Mouse (Mus musculus): ENCODE data around the gene Tdg. TPM values are rescaled to one million over a fixed set of nuclear protein-coding genes. Genes with fewer than 3 reads are reported as not detected.
"Not testable (repeated sequence)": the region's sequence is repeated elsewhere in the genome, so short reads cannot be mapped to it uniquely, and the experiment has no call there.

Tdg gene
- 10 to 100 TPM; 23.4 to 40.3 TPM for polyA plus RNA-seq (2017; shearing (Covaris generic))

DNA sequence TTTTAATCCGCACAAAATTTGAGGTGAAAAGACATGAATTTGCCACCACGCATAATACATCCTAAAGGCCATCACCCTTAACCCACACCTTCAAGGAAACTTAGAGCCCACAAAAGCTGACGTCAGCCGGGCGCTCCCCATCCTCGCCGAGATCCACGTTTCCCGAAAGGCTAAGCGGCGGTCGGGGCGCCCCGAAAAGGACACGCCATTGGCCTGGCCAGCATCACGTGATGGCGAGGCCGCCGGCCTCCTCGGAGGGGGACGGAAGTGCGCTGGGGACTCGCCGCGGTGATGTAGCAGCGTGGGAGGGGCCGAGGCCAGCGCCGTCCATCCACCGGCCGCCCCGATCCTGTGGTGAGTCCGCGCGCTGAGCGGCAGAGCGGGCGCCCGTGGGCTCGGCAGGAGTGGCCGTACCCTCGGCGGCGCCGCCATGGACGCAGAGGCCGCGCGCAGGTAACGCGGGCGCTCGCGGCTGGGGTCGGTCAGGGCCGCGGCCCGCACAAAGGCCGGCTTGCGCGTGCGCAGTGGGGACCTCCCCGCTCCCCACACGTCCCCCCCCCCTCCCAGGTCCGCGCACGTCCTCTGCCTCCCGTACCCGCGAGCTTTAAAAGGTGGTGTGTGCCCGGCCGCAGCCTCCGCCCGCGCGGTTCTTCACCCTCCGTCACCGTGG, at the start of gene Tdg:
TSS of gene Tdg (plus strand) at position 243 of the 670 bp plus-strand sequence.
- peak; percentile 85 for ATAC-seq

DNA sequence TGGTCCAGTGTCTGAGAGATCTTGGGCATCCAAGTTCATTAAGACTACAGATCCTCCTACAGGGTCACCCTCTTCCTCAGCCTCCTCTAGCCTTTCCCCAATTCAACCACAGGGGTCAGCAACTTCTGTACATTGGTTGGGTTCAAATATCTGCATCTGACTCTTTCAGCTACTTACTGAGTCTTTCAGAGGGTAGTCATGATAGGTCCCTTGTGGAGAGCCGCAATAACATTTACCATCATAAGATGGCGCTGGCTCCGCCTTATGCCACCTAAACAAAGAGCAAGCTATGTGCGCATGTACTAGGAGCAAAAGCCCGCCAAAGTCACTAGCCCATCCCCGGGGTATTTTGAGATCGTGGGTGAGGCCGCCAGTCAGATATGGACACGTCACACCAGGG, 40.0 kb upstream of the Tdg start:
- ATAC-seq, result not testable (repeated sequence)

DNA sequence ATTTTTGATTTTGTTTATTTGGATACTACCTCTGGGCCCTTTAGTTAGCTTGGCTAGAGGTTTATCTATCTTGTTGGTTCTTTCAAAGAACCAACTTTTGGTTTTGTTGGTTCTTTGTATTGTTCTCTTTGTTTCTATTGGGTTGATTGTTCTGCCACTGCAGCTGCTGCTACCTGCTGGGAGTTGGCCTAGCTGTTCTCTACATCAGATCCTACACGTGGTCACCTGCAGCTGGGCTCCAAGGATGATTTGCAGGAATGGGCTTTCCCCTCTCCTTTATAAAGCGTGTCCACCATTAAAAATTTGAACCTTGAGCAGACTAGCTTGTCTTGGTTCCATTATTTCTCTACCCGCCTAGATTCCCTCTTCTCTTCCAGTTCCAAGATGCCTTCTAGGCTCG, 35.2 kb upstream of the Tdg start:
- not testable (repeated sequence) for ATAC-seq

DNA sequence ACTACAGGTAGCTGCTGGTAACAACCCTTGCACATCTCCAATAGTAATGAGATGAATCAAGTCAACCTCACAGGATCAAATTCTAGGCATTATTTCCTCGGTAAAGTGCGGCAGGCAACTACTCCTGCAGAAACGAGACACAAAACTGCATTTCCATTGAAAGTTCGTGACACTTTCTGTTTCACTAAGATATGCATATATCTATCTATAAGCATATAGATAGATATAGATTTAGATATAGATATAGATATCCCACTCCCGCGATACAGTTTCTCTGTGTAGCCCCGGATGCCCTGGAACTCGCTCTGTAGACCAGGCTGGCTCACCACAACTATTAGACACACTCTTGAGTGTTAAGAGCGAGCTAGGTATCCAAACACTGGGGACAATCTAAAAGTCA, 7.4 kb upstream of the Tdg start:
- ATAC-seq, result peak; percentile 30

DNA sequence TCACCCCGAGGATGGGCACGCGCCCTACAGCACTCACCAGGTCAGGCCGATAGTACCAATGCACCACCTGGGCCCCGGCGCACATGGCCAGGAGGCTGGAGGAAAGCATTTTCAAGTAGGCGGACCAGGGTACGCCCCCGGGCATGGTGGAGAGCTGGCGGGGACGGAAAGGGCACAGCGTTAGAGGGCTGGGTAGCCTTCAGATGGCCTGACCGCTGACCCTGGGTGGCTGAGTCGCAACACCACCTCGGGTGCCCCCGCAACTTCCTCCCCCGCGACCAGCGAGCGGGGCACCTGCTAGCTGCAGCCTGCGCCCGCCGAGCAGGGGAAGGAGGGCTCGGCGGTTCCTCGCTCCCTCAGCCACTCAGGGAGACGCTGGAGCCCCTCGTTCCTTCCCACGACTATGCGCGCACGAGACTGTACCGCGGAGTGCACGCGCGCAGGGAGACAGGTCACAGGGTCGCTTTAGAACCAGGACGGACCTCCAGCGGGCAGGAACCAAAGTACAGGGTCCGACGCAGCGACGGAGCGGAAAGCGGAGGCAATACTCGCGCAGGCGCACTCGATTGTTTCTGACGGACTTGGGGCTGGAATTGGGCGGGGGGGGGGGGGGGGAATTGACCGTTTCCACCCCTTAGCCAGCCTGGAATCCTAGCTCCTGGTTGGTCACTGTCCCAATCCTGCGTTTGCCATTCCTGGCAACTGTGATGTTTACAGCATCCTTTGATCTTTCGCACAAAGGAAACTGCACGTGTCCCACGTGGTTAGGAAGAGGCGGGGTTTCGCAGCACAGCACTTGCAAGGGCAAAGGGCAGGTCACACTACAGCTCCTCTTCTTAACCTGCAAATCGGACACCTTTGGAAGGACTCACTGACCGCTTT, 6.7 kb upstream of the Tdg start, which contains the start of gene 1190007I07Rik:
TSS of gene 1190007I07Rik (minus strand) at position 558 of the 882 bp plus-strand sequence.
- peak; percentile 78 for ATAC-seq

DNA sequence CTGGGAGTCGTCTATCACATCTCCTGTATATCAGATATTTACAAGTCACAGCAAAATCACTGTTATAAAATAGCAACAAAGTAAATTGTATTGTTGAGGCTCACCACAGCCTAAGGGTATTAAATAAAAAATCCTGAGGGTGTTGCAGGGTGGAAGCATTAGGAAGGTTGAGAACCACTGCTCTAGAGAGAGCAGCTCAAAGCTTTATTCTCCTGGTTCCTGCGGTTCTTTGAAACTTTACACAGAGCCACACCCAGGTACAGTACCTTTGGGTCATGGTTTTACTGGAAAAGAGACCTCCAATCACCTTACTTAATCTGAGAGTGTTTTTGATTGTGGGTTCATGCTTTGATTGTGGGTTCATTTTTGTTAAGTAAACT, 6.1 kb upstream of the Tdg start:
- ATAC-seq, result peak; percentile 18

DNA sequence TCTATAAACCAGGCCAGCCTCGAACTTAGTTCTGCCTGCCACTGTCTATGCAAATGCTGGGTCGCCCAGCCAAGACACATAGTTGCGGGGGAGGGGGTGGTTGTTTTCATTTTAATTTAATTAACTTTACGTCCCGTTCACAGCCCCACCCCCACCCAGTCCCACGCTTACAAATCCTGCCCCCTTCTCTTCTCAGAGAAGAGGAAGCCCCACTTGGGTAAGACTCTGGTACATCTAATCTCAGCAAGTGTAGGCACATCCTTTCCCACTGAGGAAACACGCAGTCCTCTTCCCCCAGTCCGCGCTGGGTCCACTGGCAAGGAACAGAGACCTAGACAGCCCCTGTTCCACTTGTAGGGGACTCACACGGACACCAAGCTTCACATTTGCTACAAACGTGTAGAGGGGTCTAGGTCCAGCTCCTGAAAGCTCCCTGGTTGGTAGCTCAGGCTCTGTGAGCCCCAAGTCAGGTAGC, 480 bp upstream of the Tdg start:
- ATAC-seq, result peak; percentile 21

DNA sequence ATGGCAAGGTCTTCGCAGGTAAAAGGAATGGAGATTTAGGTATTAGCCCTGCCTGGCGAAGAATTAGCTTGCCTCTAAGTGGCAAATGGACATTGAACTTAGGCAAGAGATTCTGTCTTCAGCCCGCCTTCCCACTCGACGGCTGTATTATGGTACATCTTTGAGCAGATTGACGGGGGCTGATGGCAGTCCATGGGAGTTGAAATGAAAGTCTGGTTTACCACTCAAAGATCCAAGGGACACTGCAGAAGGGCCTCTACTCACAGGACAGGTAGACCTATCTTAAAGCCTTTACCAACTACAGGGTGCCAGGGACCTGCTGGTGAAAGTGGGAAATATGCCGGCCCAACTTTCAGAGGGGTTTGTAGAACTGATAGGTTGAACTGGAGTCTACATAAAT, 869 bp downstream of the Tdg start:
- no peak for ATAC-seq

DNA sequence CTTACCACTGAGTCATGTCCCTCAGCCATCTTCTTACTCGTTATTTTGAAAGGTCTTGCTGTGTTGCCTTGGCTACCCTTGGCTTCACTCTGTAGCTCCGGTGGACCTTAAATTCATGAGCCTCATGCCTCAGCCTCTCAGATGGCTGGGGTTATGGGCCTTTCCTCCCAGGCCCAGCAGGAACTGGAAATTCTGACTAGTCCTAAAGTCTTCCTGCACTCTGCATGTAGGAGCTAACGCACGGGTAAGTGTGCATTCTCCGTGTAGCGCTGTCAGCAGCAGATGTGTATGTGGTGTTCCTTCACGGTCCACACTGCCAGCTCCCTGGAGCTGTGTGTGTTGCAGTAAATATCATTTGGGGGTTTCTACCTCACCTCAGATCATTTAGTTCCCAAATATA, 1.5 kb downstream of the Tdg start:
- ATAC-seq, result no peak

DNA sequence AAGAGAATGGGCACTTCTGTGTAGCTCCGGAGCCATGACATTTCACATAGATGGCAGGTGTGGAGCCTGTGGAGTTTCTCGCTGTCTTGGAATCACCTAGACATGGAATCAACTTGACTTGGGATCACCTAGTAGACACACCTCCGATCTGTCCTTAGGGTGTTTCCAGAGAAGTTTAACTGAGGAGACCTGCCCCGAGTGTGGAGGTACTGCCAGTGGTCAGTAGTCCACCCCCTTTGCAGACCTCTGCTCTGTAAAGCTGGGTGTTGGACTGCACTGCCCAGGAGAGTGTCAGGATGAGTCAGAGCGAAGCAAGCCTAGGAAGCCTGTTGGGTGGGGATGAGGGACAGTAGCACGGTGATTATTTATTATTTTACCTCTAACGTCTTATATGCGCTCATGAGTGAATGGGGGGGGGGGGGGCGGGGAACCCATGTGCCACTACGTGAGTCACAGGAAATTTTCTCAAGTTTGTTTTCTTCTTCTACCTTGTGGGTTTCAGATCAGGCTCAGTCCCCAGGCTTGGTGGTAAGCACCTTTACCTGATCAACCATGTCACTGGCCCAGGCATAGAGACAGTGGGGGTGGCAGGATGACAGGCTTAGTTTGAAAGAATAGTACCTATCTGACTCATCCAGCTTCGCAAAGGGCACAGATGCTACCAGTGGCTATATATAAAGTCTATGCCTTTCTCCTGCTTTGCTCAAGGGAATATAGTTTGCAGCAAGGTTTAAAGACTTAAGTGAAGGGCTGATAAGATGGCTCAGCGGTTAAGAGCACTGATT, 3.1 kb downstream of the Tdg start:
- peak; percentile 49 for ATAC-seq

DNA sequence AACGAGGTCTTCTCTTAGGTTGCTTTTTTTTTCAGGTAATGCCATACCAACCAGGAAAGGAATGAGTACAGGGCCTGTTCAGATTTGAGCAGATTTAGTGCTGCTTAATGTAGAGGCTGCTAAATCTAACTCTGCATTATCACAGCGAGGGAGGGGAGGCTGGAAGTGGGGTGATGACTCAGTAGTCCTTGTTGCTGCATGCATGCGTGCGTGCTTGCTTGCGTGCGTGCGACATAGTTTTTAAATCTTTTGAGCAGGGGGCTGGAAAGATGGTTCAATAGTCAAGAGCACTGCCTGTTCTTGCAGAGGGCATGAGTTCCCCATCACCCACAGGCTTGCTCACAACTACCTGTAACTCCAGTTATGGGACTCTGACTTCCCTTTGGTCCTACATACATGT, 4.7 kb downstream of the Tdg start:
- no peak for ATAC-seq

DNA sequence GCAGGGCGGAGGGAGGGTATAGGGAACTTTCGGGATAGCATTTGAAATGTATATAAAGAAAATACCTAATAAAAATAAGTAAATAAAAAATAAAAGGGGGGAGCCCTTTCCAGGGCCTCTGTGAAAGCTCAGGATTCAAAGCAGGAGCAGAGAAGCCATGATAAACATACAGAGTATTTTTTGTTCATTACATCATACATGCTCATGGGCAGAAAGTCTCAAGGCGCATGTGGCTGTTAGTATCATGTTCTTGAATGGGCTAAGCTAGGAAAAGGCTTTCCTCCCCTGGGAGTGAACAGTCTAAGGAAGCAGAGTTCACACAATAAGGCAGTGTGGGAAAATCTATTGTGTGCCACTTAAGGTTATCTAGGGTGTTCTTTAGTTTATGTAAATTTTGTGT, 6.7 kb downstream of the Tdg start:
- ATAC-seq, result no peak

DNA sequence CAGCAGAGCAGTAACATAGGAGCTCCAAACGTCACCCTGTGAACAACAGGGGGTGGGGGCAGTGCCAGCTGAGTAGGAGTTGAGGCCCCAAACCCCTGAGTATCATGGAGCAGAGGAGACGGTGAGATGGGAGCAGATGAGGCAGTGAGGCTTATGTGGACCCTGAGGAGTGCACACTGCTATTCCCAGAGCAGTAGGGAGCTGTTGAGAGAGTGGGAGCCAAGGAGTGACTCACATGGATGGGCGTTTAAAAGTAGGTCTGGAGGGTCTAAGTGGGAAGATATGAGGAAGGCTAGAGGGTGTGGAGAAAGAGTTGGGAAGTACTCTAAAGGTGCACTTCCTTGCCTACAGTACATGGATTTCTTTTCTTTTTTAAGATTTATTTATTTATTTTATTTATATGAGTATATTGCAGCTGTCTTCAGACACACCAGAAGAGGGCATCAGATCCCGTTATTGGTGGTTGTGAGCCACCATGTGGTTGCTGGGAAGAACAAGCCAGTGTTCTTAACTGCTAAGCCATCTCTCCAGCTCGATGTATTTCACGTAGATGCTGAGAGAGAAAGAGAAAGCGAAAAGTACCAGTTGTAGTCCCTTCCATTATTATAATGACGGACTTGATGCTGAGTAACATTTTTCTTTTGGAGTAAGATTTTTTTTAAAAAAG, 9.5 kb downstream of the Tdg start:
- no peak for ATAC-seq

DNA sequence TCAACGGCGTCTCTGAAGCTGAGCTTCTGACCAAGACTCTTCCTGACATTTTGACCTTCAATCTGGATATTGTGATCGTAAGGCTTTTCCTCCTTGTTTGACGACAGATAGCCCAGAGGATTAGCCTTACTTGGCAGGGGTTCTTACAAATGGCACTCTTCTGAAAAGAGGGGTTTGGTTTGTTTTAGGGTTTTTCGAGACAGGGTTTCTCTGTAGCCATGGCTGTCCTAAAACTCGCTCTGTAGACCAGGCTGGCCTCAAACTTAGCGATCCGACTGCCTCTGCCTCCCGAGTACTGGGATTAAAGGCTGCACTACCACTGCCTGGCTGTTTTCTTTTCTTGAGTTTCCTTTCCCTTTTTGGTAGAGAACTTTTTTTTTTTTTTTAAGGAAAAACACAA, 11.9 kb downstream of the Tdg start:
- ATAC-seq, result no peak

DNA sequence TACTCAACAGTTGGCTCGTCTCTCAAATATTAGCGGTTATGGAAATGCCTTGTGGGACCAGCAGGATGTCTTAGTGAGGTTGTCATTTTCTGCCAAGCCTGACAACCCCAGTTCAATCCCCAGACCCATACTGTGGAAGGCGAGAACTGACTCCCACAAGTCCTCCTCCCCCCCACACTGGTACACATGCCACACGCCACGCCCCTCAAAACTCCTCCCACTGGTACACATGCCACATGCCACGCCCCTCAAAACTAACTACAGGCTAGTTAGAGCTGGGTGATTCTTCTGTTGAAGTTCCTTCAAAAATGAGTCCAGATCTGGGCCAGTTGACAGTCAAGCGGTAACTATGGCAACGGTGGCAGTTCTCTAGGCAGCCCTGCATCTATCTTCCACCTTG, 16.5 kb downstream of the Tdg start:
- no peak for ATAC-seq

DNA sequence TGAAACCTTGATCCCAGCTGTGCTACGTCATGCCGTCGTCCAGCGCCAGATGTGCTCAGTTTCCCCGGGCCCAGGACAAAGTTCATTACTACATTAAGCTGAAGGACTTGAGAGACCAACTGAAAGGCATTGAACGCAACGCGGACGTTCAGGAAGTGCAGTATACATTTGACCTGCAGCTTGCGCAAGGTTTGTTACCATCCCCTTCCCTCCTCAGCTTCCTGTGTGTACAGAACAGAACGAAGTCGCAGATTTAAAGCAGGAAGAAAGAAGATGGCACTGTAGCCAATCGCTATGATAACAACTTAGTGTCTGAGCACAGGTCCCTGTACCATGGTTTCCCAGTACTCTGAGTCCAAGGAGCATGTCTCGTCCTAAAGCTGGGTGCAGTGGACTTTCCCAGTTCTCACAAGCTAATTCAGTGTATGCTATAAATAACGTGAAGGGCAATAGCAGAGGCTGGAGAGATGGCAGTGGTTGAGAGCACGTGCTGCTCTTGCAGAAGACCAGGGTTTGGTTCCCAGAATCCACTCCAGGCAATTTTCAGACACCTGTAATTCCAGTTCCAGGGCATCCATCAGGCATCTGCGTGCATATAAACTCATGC, 17.7 kb downstream of the Tdg start:
- no peak for ATAC-seq

DNA sequence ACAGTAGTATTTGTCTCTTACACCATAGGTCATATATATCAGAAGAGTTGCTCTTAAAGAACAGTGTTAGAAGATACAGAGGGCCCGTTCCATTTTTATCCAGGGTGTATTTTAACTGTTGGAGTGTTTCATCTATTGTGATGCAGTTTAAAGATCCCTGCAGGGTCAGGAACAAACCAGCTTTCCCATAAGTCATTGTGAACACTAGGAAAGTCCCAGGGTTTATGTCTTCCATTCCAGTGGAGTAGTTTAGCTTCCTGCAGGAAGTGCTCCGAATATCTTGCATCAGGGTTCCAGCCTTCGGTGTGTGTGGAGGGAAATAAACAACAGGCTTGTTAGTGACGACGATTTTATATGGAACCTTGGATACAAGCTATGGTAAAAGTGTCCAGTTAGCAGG, 21.6 kb downstream of the Tdg start:
- ATAC-seq, result no peak

DNA sequence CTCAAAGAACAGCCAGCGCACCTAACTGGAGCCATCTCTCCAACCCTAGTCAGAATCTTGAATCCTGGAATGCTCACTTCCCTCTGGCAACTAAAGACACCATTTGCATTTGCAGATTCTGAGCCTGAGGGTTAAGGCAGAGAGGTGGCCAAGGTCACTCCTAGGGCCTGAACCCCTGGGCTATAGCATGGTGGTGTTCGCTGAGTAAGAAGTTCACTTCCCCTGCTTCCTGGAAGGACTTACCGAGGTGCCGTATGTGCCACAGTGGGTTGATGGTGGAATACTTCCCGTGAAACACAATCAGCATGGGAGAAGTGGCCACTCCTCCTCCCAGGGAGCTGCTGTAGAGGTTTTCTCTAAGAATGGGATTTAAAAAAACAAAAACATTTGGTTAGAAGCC, 23.0 kb downstream of the Tdg start:
- ATAC-seq, result no peak

DNA sequence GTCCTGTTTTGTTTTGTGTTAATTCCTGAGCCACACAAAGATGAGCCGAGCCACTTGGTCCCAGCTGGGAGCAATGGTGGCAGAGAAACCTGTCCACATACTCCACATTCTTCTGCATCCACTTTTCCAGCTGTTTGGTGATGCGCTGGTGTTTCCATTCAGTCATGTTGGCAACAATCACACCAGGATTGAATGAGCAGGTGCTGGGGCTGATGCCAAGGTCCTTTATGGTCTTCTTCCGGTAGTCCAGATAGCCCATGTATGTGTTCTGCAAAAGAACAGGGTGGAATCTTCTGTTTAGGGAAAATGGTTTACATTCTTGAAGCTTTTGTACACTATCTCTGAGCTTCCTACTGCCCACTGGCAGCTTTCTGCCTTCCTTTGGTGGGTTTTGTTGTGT, 25.0 kb downstream of the Tdg start:
- no peak for ATAC-seq

DNA sequence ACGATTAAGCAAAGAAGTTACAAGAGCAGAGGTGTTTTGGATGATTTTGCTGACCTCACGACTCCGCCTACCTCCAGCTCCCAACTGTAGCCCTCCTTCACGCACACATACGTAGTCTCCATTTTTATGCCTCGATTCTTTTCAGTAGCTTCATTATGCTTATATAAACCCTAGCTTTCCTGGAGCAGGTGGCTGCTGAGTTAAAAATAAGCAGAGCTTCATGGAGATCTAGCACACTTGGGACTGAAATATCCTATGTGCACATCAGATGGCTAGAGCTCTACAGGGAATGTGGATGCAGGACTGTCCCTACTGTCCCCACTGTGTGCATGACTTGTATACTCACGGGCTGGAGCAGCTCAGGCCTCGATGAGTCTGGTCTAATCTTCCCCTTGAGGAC, 32.2 kb downstream of the Tdg start:
- peak; percentile 35 for ATAC-seq

DNA sequence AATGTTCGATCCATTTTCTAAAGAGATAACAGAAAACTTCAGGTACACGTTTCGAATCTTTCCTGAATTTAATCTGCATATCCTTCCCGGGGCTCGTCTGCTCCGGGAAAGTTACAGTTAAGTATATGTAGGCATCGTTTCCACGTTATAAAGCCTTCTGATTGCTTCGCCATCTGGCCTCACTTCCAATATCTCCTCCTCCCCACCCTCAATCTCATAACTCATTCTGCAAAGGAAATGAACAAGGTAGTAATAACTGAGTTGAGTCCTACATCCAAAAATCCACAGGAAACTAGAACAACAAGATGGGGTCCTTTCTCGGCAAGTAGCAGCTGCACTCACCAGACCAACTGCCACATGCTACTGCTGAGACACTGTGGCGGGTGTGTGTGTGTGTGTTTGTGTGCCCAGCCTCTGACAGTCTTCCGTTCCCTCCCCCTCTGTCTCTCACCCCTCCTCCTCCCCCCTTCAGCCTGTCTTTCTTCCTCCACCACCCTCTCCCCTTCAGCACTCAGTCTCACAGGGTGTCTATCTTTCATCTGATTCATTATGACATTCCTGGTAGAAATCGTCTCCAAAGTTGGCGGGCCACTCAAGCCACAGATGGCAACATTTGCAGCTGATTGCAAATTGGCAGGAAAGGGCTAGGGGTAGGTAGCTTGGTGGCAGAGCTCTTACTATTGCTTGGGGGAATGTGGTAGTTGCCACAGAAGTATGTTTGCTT, 32.8 kb downstream of the Tdg start:
- peak; percentile 82 for ATAC-seq

All from CD4-positive, CD25-positive, alpha-beta regulatory T cell, adult 4 months (primary cell).